Mouse (Mus musculus) left cerebral cortex, postnatal 36 days (tissue): Measurements from ENCODE around the gene Bik. TPM values are rescaled to one million over a fixed set of nuclear protein-coding genes. Genes with fewer than 3 reads are reported as not detected.

Experiments used
- DNase-seq, 2 experiments: peaks; one replicate each; pipeline ENCODE4 v3.0.0; 2021 to 2022; ENCODE audit warnings: low spot score in 2 of 2, mixed read lengths in 1 of 2
- intact Hi-C: fragments of 180-260 bp; cut with DNase I; formaldehyde crosslinking; loops from one replicate; pipeline ENCODE4 v1.15.1; 2025
- microRNA-seq: library from miRNA; unstranded; fragments of <30 nt; microRNA quantifications from one replicate; pipeline ENCODE4 v1.2.0, GENCODE M21; 2022
- total RNA-seq, 2 experiments: library from RNA; stranded (reverse); gene quantifications; 2 replicates each; pipeline ENCODE4 v1.2.3; 2021

Bik gene
- total RNA-seq, 2 experiments from 2014 or later, result not detected

DNA sequence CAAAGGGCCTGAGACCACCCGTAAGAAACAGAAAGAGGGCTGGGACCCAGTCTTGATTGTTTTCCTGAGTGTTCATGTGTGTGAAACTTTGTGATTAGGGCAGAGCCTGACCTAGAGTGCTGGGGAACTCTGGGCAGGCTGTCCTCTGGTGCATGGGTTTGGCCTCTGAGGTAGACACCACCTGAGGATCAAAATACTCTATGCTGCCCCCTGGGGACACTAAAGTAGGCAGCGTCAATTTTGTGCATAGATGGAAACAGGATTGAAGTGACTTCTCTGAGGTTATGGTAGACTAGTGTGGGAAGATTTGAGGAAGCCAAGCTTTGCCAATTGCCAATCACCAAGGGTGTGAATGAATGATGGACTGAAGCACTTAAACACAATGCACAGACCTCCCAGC lies 44.0 kb downstream of the Bik start:
- intact Hi-C loops, result no loop called here
- DNase-seq, result no peak

DNA sequence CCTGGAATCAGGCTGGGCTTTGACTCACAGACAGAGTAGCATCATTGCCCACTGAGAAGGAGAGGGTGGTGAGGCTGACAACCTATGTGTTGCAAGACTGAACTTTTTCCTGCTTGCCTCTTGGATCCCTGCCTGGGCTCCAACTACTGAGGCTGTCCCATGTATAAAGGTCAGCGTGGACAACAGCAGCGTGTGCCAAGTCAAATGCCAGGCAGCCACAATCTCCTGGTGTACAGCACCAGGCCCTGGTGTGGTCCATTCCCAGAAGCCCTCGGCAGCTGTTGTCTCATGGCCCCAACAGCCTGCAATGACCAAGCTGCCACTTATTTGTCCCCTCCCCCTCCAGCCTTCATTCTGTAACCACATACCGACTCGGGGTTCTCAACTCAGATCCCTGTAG lies 45.0 kb downstream of the Bik start:
- intact Hi-C loops, result no loop called here
- no peak for DNase-seq

- intact Hi-C loops, result no loop called here
These were observed 45.5 kb downstream of the Bik start for GRCm38 (mm10) chr15:83572132-83572531.

DNA sequence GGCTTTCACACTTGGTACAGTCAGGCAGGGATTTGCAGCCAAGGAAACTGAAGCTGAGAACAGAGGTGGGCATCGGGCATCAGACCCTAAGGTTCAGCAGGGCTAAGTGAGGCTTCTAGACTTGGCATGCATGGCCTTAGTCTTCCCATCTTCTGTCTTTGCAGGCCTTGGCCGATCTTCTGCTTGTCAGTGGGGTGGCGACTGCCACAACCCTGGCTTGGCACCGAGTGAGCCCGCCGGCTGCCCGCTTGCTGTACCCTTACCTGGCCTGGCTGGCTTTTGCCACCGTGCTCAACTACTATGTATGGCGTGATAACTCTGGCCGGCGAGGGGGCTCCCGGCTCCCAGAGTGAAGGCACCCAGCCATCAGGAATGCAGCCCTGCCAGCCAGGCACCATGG lies 46.9 kb downstream of the Bik start:
- intact Hi-C loops, result no loop called here
- DNase-seq, result no peak

More at GRCm38 (mm10) chr15:83572132-83572531, 45.5 kb downstream of the Bik start:
- DNase-seq, result no peak

DNA sequence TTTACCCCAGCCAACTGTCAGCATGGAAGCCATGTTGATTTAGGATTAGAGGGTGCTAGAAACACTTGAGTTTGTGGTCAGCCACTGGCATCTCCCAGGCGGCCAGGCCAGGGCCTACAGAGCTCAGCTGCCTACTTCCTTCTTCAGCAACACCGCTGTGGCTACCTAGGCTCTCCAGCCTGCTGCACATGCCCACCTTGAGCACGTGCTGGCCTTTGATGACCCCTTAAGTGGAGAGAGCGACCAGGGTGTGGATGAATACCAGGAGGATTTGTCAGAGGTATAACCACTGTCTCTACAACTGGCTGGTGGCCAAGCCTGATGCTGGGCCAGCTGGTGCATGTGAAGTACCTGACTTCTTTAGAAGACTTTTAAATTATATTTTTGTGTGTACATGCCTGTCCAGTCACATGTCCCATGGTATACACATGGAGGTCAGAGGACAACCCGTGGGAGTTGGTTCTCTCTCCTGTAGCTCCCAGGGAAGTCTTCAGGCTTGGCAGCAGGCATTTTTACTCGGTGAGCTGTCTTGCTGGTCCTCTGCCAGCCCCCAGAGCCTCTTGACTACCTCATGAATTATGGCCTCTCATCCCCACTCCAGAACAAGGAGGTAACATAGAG lies 48.2 kb downstream of the Bik start:
- DNase-seq, result no peak
- intact Hi-C loops, result no loop called here

GRCm38 (mm10) chr15:83575543-83575942 lies 48.9 kb downstream of the Bik start:
- DNase-seq, result no peak
- intact Hi-C loops, result no loop called here

- DNase-seq, result no peak
- intact Hi-C loops, result no loop called here
These were observed 50.0 kb downstream of the Bik start for GRCm38 (mm10) chr15:83576651-83577050.

DNA sequence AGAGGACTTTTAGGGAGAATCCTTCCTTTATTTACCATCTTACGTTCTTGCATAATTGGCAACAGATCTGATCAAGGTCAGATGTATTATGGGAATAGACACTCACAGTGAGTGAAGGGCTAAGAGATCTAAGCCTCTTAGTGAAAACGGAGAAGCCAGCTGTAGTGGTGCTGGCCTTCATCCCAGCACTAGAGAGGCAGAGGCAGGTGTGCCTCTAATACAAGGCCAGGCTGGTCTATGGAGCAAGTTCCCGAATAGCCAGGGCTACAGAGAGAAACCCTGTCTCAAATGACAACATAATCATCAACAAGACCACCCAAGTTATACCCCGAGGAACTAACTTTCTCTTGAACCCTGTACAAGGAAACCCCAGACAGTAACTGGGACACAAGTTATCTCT lies 56.3 kb downstream of the Bik start:
- intact Hi-C loops, result no loop called here
- no peak for DNase-seq

- intact Hi-C loops, result no loop called here
These were observed 56.9 kb downstream of the Bik start for GRCm38 (mm10) chr15:83583419-83584156.

GRCm38 (mm10) chr15:83584741-83585220 lies 58.1 kb downstream of the Bik start:
- no peak for DNase-seq
- intact Hi-C loops, result no loop called here

More at GRCm38 (mm10) chr15:83583419-83584156, 56.9 kb downstream of the Bik start:
- DNase-seq, result no peak

- intact Hi-C loops, result no loop called here
- DNase-seq, result no peak
These were observed 64.2 kb downstream of the Bik start for GRCm38 (mm10) chr15:83590841-83591240.

DNA sequence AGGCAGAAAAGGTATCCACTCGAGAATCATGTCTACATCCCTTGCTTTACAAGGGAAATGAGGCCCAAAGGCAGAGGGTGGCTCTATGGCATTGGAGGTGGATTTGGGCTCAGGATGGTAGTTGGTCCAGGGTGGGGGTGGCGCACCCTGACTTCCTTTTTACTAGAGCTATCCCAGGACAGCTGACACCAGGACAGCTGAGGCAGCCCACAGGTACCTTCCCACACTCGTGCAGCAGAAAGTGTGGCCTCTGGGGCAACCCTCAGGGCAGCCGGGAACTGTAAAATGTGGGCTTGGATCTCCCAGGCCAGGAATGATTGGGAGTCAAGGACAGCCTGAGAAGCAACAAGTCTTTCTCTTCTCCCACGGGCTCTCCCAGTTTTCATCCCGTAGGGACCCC lies 65.1 kb downstream of the Bik start:
- intact Hi-C loops, result no loop called here
- no peak for DNase-seq

DNA sequence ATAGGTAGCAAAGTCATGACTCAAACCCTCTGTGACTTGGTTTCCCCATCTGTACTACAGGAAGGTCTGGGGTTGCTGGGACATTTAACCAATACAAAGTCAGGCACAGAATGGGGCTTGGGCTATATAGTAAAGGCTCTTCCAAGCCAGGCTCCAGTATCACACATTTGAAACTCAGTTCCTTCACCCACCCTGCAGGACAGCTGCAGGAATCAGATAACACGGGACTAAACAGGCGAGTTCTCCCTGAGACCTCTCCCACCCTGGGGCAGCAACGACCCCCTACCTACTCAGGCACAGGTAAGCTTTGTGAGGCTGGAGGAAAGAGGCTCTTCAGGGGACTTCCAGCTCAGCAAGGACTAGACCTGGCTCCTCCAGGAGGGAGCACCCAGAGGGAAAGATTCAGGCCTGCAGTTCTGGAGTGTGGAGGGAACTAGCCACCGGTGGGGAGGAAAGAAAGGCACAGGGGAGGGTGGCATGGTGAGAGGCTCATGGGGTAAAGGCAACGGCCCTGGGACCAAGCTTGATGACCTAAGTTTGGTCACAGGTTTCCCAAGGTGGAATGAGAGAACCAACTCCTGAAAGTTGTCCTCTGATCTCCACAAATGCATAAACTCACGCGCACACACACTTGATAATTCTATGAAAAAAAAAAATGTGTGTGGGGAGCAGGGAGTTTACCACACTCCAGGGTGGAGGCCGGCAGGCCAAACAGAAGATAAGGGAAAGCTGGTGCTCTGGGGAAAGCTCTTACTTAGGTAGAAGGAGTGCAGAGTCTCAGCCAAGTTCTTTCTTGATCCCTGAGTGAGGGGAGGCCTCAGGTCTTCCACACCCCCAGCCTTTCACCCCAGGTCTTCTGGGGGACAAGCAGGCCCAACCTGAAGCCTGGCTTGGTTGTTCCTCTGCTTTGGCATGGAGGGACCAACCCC lies 65.9 kb downstream of the Bik start:
- DNase-seq, result no peak
- intact Hi-C loops, result no loop called here

- intact Hi-C loops, result no loop called here
- no peak for DNase-seq
These were observed 66.5 kb downstream of the Bik start for GRCm38 (mm10) chr15:83593189-83593585.

GRCm38 (mm10) chr15:83593702-83594512 lies 67.2 kb downstream of the Bik start:
- DNase-seq, result no peak
- intact Hi-C loops, result no loop called here

Small RNA genes within 50 kb of the gene (microRNA-seq; reads per million reads assigned to microRNA genes)
- not detected for gene Gm24575

Other genes starting within 250 kb of the Bik start
- gene Arfgap3, start 176.6 kb upstream of the Bik start, total RNA-seq, result 10 to 100 TPM; 18.9 to 22.3 TPM
- gene Pacsin2, start 62.3 kb upstream of the Bik start, total RNA-seq, result 100 to 1,000 TPM in 1 of 2 experiments, 10 to 100 TPM in 1; 88.9 to 102 TPM
- gene Ttll1, start 16.0 kb upstream of the Bik start, total RNA-seq, result 10 to 100 TPM; 49.7 to 52.3 TPM
- gene Tspo, start 36.7 kb downstream of the Bik start, total RNA-seq, result 1 to 10 TPM; 4.5 to 5.7 TPM
- gene Mcat, start 36.9 kb downstream of the Bik start, total RNA-seq, result 10 to 100 TPM; 27.5 to 33.5 TPM
- gene Ttll12, start 68.3 kb downstream of the Bik start, total RNA-seq, result 10 to 100 TPM; 11.7 to 13.8 TPM
- gene Scube1, start 198.2 kb downstream of the Bik start, total RNA-seq, result 10 to 100 TPM; 68.5 to 71.1 TPM